Mouse (Mus musculus) heart, adult 2 months (tissue): ENCODE measurements around the gene Krt18. TPM values are rescaled to one million over a fixed set of nuclear protein-coding genes. Genes with fewer than 3 reads are reported as not detected.

Source experiments
- DNase-seq, 2 experiments: peaks; one replicate each; pipeline ENCODE4 v3.0.0; 2021
- H3K27ac ChIP-seq: fragments of 200-600 bp; 2 replicates; pipeline ENCODE4 v1.8.1; 2022
- H3K27me3 ChIP-seq: fragments of 200-500 bp; 2 replicates; pipeline ENCODE4 v1.6.1; 2012; ENCODE audit warnings: mild to moderate bottlenecking, low read length, inconsistent platforms, mixed read lengths; ENCODE audit not compliant: control insufficient read depth, insufficient read depth
- H3K36me3 ChIP-seq: fragments of 200-500 bp; 2 replicates; pipeline ENCODE4 v1.6.1; 2012; ENCODE audit warnings: low read length, inconsistent platforms; ENCODE audit not compliant: control insufficient read depth, insufficient read depth
- H3K4me1 ChIP-seq: fragments of 200-500 bp; 2 replicates; pipeline ENCODE4 v1.6.1; 2011; ENCODE audit warnings: low read length; ENCODE audit not compliant: control insufficient read depth, insufficient read depth
- H3K4me3 ChIP-seq: fragments of 200-600 bp; 2 replicates; pipeline ENCODE4 v1.8.1; 2022
- H3K79me2 ChIP-seq: fragments of 200-500 bp; replicated peaks from 2 replicates; pipeline ENCODE4 v1.6.1; 2012; ENCODE audit warnings: mild to moderate bottlenecking, inconsistent platforms, low read length, moderate library complexity, mixed read lengths; ENCODE audit not compliant: control insufficient read depth, insufficient read depth
- H3K9ac ChIP-seq: fragments of 200-500 bp; 2 replicates; pipeline ENCODE4 v1.6.1; 2012; ENCODE audit warnings: low read depth, mild to moderate bottlenecking, control low read depth, inconsistent platforms, low read length, mixed read lengths
- CTCF ChIP-seq: fragments of 200-600 bp; IDR thresholded peaks from 2 replicates; pipeline ENCODE4 v1.8.1; 2022; ENCODE audit warnings: antibody characterized with exemption, mild to moderate bottlenecking, moderate library complexity
- EP300 ChIP-seq: fragments of 200-500 bp; IDR thresholded peaks from 2 replicates; pipeline ENCODE4 v1.6.1; 2011; ENCODE audit warnings: low read depth, low read length, control low read depth; ENCODE audit not compliant: insufficient read depth
- POLR2A ChIP-seq: fragments of 200-500 bp; IDR thresholded peaks from 2 replicates; pipeline ENCODE4 v1.6.1; 2011; ENCODE audit warnings: mild to moderate bottlenecking, low read depth, low read length, control low read depth; ENCODE audit not compliant: insufficient read depth
- WGBS: fragments of 180-500 bp; shearing (Covaris S2); methylation state at CpG from one replicate; pipeline ENCODE4 v1.1.7; 2018; 5-methylcytosine and 5-hydroxymethylcytosine counted together
- intact Hi-C: fragments of 180-260 bp; cut with DNase I; formaldehyde crosslinking; loops from one replicate; pipeline ENCODE4 v1.15.1; 2025
- polyA plus RNA-seq: library from polyadenylated mRNA; depleted of rRNA; stranded (reverse); fragments of >200 nt; gene quantifications from 2 replicates; pipeline ENCODE4 v1.2.3, GENCODE M21; 2012
- total RNA-seq, 2 experiments: library from RNA; stranded (reverse); gene quantifications; 2 replicates each; pipeline ENCODE4 v1.2.3; 2021

Gene Krt18
- total and polyA plus RNA-seq, 3 experiments: 2.6 to 6.7 (median 2.7) TPM

DNA sequence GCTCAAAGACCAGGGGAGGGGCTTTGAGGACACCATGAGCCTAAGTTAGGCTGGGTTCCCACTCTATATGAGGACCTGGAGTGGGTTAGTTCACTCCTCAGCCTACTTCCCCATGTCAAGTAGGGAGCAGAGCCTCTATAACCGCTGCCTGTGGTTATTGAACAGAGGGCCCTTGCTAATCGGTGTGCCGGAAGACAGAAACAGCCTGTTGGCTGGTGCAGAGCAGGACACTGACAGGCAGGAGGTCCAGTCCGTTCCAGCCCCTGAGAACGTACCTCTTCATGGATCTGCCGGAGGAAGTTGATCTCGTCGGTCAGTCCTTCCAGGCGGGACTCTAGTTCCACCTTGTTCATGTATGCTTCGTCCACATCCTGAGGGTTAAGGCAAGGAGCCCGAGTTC, 28.8 kb upstream of the Krt18 start:
- no peak overlapping the region for H3K4me3 ChIP-seq
- no peak for TF ChIP-seq POLR2A
- no peak for TF ChIP-seq CTCF
- TF ChIP-seq EP300: no peak
- H3K79me2 ChIP-seq: no peaks in the 10 kb centered on the region
- peaks cover 1% of the 10 kb centered on the region; the same call in 1 of the 2 replicates for H3K4me1 ChIP-seq
- intact Hi-C loops: no loop called here
- no peak overlapping the region for H3K9ac ChIP-seq
- 81% methylated on average over 11 of the region's 11 CpGs for WGBS
- no peak overlapping the region for H3K27ac ChIP-seq
- DNase-seq: no peak
- H3K27me3 ChIP-seq: no peaks in the 10 kb centered on the region; the same call in 1 of the 2 replicates
- no peaks in the 10 kb centered on the region for H3K36me3 ChIP-seq

DNA sequence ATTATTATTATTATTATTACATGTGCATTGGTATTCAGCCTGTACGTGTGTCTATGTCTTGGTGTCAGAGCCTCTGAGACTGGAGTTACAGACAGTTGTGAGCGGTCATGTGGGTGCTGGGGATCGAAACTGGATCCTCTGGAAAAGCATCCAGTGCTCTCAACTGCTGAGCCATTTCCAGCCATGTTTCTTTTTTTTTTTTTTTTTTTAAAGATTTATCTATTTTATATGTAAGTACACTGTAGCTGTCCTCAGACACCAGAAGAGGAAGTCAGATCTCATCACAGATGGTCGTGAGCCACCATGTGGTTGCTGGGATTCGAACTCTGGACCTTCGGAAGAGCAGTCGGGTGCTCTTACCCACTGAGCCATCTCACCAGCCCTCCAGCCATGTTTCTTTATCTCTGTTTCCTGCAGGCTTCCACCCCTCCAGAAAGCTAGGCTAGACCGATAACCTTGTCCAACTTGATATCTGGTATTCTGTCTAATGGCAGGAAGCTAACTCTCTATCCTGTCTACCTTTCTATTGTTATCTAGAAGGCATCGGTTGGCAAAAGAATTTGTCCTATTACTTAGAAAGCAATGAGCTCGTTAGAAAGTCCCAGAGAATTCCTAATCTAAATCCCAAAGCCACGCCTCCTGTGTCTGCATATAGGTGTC, 28.2 kb upstream of the Krt18 start:
- Histone ChIP-seq H3K9ac (no peak overlapping the region), H3K27ac (no peak overlapping the region), H3K36me3 (no peaks in the 10 kb centered on the region), H3K79me2 (no peaks in the 10 kb centered on the region), H3K4me3 (no peak overlapping the region), H3K4me1 (peaks cover 1% of the 10 kb centered on the region; the same call in 1 of the 2 replicates), H3K27me3 (no peaks in the 10 kb centered on the region; the same call in 1 of the 2 replicates)
- no peak for DNase-seq
- TF ChIP-seq POLR2A: no peak
- no peak for TF ChIP-seq EP300
- no peak for TF ChIP-seq CTCF
- intact Hi-C loops: no loop called here
- WGBS: 76% methylated on average over 11 of the region's 11 CpGs

DNA sequence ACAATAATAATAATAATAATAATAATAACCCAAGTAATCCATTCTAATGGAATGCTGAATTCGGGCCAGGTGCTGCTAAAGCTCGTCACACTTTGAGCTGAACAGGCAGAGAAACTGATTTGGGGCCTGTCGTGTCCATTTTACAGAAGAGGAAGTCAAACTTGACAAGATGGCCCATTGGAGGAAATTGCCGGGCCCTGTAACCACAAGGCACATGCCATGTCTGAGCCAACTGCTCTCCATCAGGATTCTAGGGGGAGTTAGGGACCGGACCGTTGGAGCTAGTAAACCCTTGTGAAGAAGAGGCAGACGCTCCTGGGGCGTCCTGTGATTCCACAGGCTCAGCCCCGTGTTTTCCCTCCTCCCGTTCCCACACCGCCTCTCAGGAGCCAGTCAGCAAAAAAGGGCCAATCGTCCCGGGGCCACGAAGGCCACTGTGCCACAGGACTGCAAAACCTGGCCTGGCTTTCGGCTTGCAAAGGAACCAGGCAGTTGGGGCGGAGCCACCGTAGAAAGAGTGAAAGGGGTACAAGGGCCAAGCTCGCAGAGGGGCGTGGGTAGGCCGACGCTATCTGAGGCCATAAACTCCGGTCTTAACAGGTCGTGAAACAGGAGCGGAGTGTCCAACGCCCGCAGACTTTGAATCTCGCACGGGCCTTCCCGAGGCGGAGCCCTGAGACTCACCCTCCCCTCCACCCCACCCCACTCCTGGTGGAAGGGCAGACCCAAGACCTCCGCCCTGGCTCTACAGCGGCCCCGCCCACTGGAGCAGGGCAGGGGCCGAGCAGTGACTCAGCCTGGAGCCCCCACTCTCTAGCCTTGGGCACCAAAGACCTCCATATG, 25.1 kb upstream of the Krt18 start:
- H3K79me2 ChIP-seq: no peaks in the 10 kb centered on the region
- H3K36me3 ChIP-seq: no peaks in the 10 kb centered on the region
- peak; percentile 28 to 36 for DNase-seq
- no peak overlapping the region for H3K27ac ChIP-seq
- TF ChIP-seq CTCF (no peak), POLR2A (no peak), EP300 (no peak)
- intact Hi-C loops: no loop called here
- peak overlapping the region; percentile 9; the same call in 1 of the 2 replicates for H3K4me3 ChIP-seq
- WGBS: 12% methylated on average over 34 of the region's 34 CpGs
- H3K27me3 ChIP-seq: no peaks in the 10 kb centered on the region; the same call in 1 of the 2 replicates
- H3K4me1 ChIP-seq: peaks cover 1% of the 10 kb centered on the region; the same call in 1 of the 2 replicates
- peak overlapping the region; percentile 55 for H3K9ac ChIP-seq

DNA sequence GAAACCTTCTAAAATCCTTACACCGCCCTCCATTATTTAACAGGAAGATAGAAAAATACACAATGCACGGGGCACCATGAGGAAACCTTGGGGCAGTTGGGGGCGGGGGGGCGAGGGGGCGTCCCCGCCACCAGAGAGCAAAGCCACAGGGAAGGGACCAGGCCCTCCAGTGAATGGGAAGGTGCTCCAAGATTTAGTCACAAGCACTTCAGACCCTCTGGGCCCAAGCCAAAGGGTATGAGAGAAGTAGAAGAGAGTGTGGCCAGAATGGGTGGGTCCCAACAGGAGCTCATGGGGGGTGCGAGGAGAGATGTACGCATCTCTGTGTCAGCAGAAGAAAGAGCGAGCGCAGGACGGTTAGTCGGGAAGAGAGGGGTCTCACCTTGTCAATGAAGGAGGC, 24.5 kb upstream of the Krt18 start:
- intact Hi-C loops: no loop called here
- H3K9ac ChIP-seq: no peak overlapping the region
- H3K4me1 ChIP-seq: peaks cover 1% of the 10 kb centered on the region; the same call in 1 of the 2 replicates
- no peaks in the 10 kb centered on the region for H3K36me3 ChIP-seq
- 44% methylated on average over 12 of the region's 12 CpGs for WGBS
- H3K4me3 ChIP-seq: no peak overlapping the region
- no peaks in the 10 kb centered on the region; the same call in 1 of the 2 replicates for H3K27me3 ChIP-seq
- no peak for DNase-seq
- no peaks in the 10 kb centered on the region for H3K79me2 ChIP-seq
- TF ChIP-seq CTCF: no peak
- no peak for TF ChIP-seq EP300
- no peak for TF ChIP-seq POLR2A
- no peak overlapping the region for H3K27ac ChIP-seq

DNA sequence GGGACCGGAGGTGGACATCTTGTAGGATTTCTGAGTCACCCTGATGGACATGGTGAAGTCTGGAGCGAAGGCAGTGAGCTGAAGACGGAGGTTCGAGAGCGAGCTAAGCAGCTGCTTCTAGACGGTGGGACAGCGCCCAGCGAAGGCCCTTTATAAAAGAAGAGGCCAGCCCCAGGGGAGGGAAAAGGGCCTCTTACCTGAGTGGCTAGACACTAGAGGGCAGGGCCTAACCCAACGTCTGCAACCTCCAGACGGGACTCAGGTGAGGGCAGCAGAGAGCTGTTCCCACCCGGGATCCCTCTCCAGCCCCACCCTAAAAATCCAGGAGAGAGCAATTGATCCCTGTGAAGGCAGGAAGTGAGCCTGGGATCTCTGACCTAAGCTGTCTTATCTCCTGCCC, 23.8 kb upstream of the Krt18 start, which contains the start of gene Krt8:
TSS of gene Krt8 (minus strand) at position 294 of the 400 bp plus-strand sequence.
- no peak within 1 kb of the TSS for H3K9ac ChIP-seq

More for the DNA sequence above, 23.8 kb upstream of the Krt18 start, which contains the start of gene Krt8:
- H3K27ac ChIP-seq: no peak within 1 kb of the TSS
- DNase-seq: no peak
- TF ChIP-seq EP300 (no peak), CTCF (no peak), POLR2A (no peak)
- no peaks in the 10 kb centered on the region for H3K79me2 ChIP-seq
- H3K4me3 ChIP-seq: no peak within 1 kb of the TSS
- intact Hi-C loops: no loop called here
- no peaks in the 10 kb centered on the region for H3K36me3 ChIP-seq
- WGBS: 45% methylated on average over 11 of the region's 11 CpGs
- H3K4me1 ChIP-seq: peaks cover 1% of the 10 kb centered on the region; the same call in 1 of the 2 replicates
- no peaks in the 10 kb centered on the region; the same call in 1 of the 2 replicates for H3K27me3 ChIP-seq
